Mouse (Mus musculus) C2C12 (cell line): ENCODE data around the gene Kcnk13.

Experiments
- CTCF ChIP-seq: IDR thresholded peaks from one replicate; pipeline ENCODE4 v1.5.1; 2011; ENCODE audit not compliant: control insufficient read depth, insufficient read depth, insufficient read length
- MAX ChIP-seq: IDR thresholded peaks from one replicate; pipeline ENCODE4 v1.6.1; 2011; ENCODE audit warnings: mild to moderate bottlenecking, control low read depth

- no peak for TF ChIP-seq CTCF
- no peak for TF ChIP-seq MAX
Observed at GRCm38 (mm10) chr12:100100707-100101030, 136.4 kb downstream of the Kcnk13 start.
